Mouse (Mus musculus): Measurements from ENCODE around the gene Tnfaip2. TPM values are rescaled to one million over a fixed set of nuclear protein-coding genes. Genes with fewer than 3 reads are reported as not detected.

Tnfaip2 gene
- polyA plus RNA-seq, 1 experiment from 2014 or later = 0.79 TPM

- Histone ChIP-seq H3K4me3 (ENCODE audit: low read depth, low read length) (no peak overlapping the region), H3K36me3 (ENCODE audit: control insufficient read depth, insufficient read depth, low read length) (no peaks in the 10 kb centered on the region), H3K27me3 (ENCODE audit: control insufficient read depth, insufficient read depth, low read depth, low read length) (no peaks in the 10 kb centered on the region), H3K9ac (ENCODE audit: low read depth, low read length) (no peak overlapping the region), H3K4me1 (ENCODE audit: control insufficient read depth, insufficient read depth, low read length) (no peaks in the 10 kb centered on the region), H3K9me3 (replicated peaks; ENCODE audit: control insufficient read depth, low read length, poor library complexity, severe bottlenecking) (no peaks in the 10 kb centered on the region), H3K4me2 (ENCODE audit: low read length) (no peak overlapping the region), H3K27ac (ENCODE audit: low read length) (no peak overlapping the region)
- 52% methylated on average over 8 of the region's 8 CpGs for WGBS
- ATAC-seq = 0 out of 2 replicates have a peak, but pooled peaks have one; percentile 42
Observed at GRCm38 (mm10) chr12:111474893-111475643, 32.8 kb downstream of the Tnfaip2 start.

GRCm38 (mm10) chr12:111478924-111479323 is 36.7 kb downstream of the Tnfaip2 start:
- 63% methylated on average over 5 of the region's 5 CpGs for WGBS
- no peak overlapping the region for H3K9ac ChIP-seq (ENCODE audit: low read depth, low read length)
- H3K4me3 ChIP-seq (ENCODE audit: low read depth, low read length) = no peak overlapping the region
- no peak overlapping the region for H3K4me2 ChIP-seq (ENCODE audit: low read length)
- no peaks in the 10 kb centered on the region for H3K9me3 ChIP-seq (replicated peaks; ENCODE audit: control insufficient read depth, low read length, poor library complexity, severe bottlenecking)
- peaks cover 3% of the 10 kb centered on the region for H3K27me3 ChIP-seq (ENCODE audit: control insufficient read depth, insufficient read depth, low read depth, low read length)
- H3K36me3 ChIP-seq (ENCODE audit: control insufficient read depth, insufficient read depth, low read length) = no peaks in the 10 kb centered on the region
- H3K4me1 ChIP-seq (ENCODE audit: control insufficient read depth, insufficient read depth, low read length) = no peaks in the 10 kb centered on the region
- no peak overlapping the region for H3K27ac ChIP-seq (ENCODE audit: low read length)
- ATAC-seq = no peak

- no peak overlapping the region for H3K9ac ChIP-seq (ENCODE audit: low read depth, low read length)
- WGBS = 73% methylated on average over 2 of the region's 2 CpGs
- H3K27me3 ChIP-seq (ENCODE audit: control insufficient read depth, insufficient read depth, low read depth, low read length) = peaks cover 12% of the 10 kb centered on the region
- ATAC-seq = no peak
- no peaks in the 10 kb centered on the region for H3K36me3 ChIP-seq (ENCODE audit: control insufficient read depth, insufficient read depth, low read length)
- H3K4me1 ChIP-seq (ENCODE audit: control insufficient read depth, insufficient read depth, low read length) = no peaks in the 10 kb centered on the region
- no peak overlapping the region for H3K4me3 ChIP-seq (ENCODE audit: low read depth, low read length)
- no peak overlapping the region for H3K27ac ChIP-seq (ENCODE audit: low read length)
- H3K4me2 ChIP-seq (ENCODE audit: low read length) = no peak overlapping the region
- H3K9me3 ChIP-seq (replicated peaks; ENCODE audit: control insufficient read depth, low read length, poor library complexity, severe bottlenecking) = no peaks in the 10 kb centered on the region
Observed at GRCm38 (mm10) chr12:111479917-111480316, 37.6 kb downstream of the Tnfaip2 start.

GRCm38 (mm10) chr12:111485046-111485651 is 42.9 kb downstream of the Tnfaip2 start:
- WGBS = 1% methylated on average over 59 of the region's 63 CpGs
- Histone ChIP-seq H3K9ac (ENCODE audit: low read depth, low read length) (peak overlapping the region; percentile 45), H3K4me3 (ENCODE audit: low read depth, low read length) (peak overlapping the region; percentile 34), H3K27me3 (ENCODE audit: control insufficient read depth, insufficient read depth, low read depth, low read length) (peaks cover 38% of the 10 kb centered on the region), H3K9me3 (replicated peaks; ENCODE audit: control insufficient read depth, low read length, poor library complexity, severe bottlenecking) (no peaks in the 10 kb centered on the region), H3K36me3 (ENCODE audit: control insufficient read depth, insufficient read depth, low read length) (no peaks in the 10 kb centered on the region), H3K4me1 (ENCODE audit: control insufficient read depth, insufficient read depth, low read length) (peaks cover 3% of the 10 kb centered on the region; the same call in 1 of the 2 replicates), H3K4me2 (ENCODE audit: low read length) (peak overlapping the region; percentile 51), H3K27ac (ENCODE audit: low read length) (no peak overlapping the region)
- ATAC-seq = no peak

- WGBS = under 1% methylated on average over 47 of the region's 58 CpGs
- Histone ChIP-seq H3K4me1 (ENCODE audit: control insufficient read depth, insufficient read depth, low read length) (peaks cover 3% of the 10 kb centered on the region; the same call in 1 of the 2 replicates), H3K9me3 (replicated peaks; ENCODE audit: control insufficient read depth, low read length, poor library complexity, severe bottlenecking) (no peaks in the 10 kb centered on the region), H3K27me3 (ENCODE audit: control insufficient read depth, insufficient read depth, low read depth, low read length) (peaks cover 38% of the 10 kb centered on the region), H3K9ac (ENCODE audit: low read depth, low read length) (peak within 1 kb of the TSS; percentile 45), H3K4me3 (ENCODE audit: low read depth, low read length) (peak within 1 kb of the TSS; percentile 34), H3K4me2 (ENCODE audit: low read length) (peak within 1 kb of the TSS; percentile 51), H3K36me3 (ENCODE audit: control insufficient read depth, insufficient read depth, low read length) (no peaks in the 10 kb centered on the region), H3K27ac (ENCODE audit: low read length) (no peak within 1 kb of the TSS)
- ATAC-seq = peak; percentile 54
Observed at GRCm38 (mm10) chr12:111485652-111486306, 43.5 kb downstream of the Tnfaip2 start, which contains the start of gene Gm266. TSS of gene Gm266 (minus strand) at chr12:111485823.

- H3K9me3 ChIP-seq (replicated peaks; ENCODE audit: control insufficient read depth, low read length, poor library complexity, severe bottlenecking) = no peaks in the 10 kb centered on the region
- H3K4me1 ChIP-seq (ENCODE audit: control insufficient read depth, insufficient read depth, low read length) = peaks cover 3% of the 10 kb centered on the region; the same call in 1 of the 2 replicates
- no peak overlapping the region for H3K9ac ChIP-seq (ENCODE audit: low read depth, low read length)
- H3K4me2 ChIP-seq (ENCODE audit: low read length) = no peak overlapping the region
- H3K4me3 ChIP-seq (ENCODE audit: low read depth, low read length) = no peak overlapping the region
- peaks cover 38% of the 10 kb centered on the region for H3K27me3 ChIP-seq (ENCODE audit: control insufficient read depth, insufficient read depth, low read depth, low read length)
- 4% methylated on average over 12 of the region's 12 CpGs for WGBS
- no peaks in the 10 kb centered on the region for H3K36me3 ChIP-seq (ENCODE audit: control insufficient read depth, insufficient read depth, low read length)
- no peak for ATAC-seq
- H3K27ac ChIP-seq (ENCODE audit: low read length) = no peak overlapping the region
Observed at GRCm38 (mm10) chr12:111486455-111486854, 44.2 kb downstream of the Tnfaip2 start.

- Histone ChIP-seq H3K9me3 (replicated peaks; ENCODE audit: control insufficient read depth, low read length, poor library complexity, severe bottlenecking) (no peaks in the 10 kb centered on the region), H3K27me3 (ENCODE audit: control insufficient read depth, insufficient read depth, low read depth, low read length) (peaks cover 30% of the 10 kb centered on the region), H3K9ac (ENCODE audit: low read depth, low read length) (no peak overlapping the region), H3K27ac (ENCODE audit: low read length) (no peak overlapping the region), H3K36me3 (ENCODE audit: control insufficient read depth, insufficient read depth, low read length) (no peaks in the 10 kb centered on the region), H3K4me1 (ENCODE audit: control insufficient read depth, insufficient read depth, low read length) (peaks cover 3% of the 10 kb centered on the region; the same call in 1 of the 2 replicates), H3K4me2 (ENCODE audit: low read length) (no peak overlapping the region), H3K4me3 (ENCODE audit: low read depth, low read length) (no peak overlapping the region)
- WGBS = 82% methylated on average over 11 of the region's 11 CpGs
- no peak for ATAC-seq
Observed at GRCm38 (mm10) chr12:111489261-111489865, 47.1 kb downstream of the Tnfaip2 start.

- Histone ChIP-seq H3K9me3 (replicated peaks; ENCODE audit: control insufficient read depth, low read length, poor library complexity, severe bottlenecking) (no peaks in the 10 kb centered on the region), H3K4me3 (ENCODE audit: low read depth, low read length) (no peak overlapping the region), H3K27ac (ENCODE audit: low read length) (no peak overlapping the region), H3K4me1 (ENCODE audit: control insufficient read depth, insufficient read depth, low read length) (no peaks in the 10 kb centered on the region), H3K9ac (ENCODE audit: low read depth, low read length) (no peak overlapping the region), H3K27me3 (ENCODE audit: control insufficient read depth, insufficient read depth, low read depth, low read length) (no peaks in the 10 kb centered on the region), H3K36me3 (ENCODE audit: control insufficient read depth, insufficient read depth, low read length) (no peaks in the 10 kb centered on the region), H3K4me2 (ENCODE audit: low read length) (no peak overlapping the region)
- 75% methylated on average over 4 of the region's 4 CpGs for WGBS
- no peak for ATAC-seq
Observed at GRCm38 (mm10) chr12:111494931-111495330, 52.7 kb downstream of the Tnfaip2 start.
